Mouse (Mus musculus) heart, embryonic 14.5 days (tissue): Measurements from ENCODE around the gene Cers6. TPM values are rescaled to one million over a fixed set of nuclear protein-coding genes. Genes with fewer than 3 reads are reported as not detected.

Experiments used
- ATAC-seq: fragments of 200-750 bp; cut with Nextera tagmentation; 2 replicates; pipeline ENCODE4 v1.8.0; 2017; ENCODE audit warnings: low read depth, moderate TSS enrichment; ENCODE audit not compliant: insufficient number of reproducible peaks, insufficient read depth, low FRiP score
- H3K27ac ChIP-seq, 2 experiments: fragments of 200-500 bp in 1 of 2; fragments of 300-500 bp in 1 of 2; sonication (generic) in 1 of 2; replicated peaks in 1 of 2; 2 replicates each; pipeline ENCODE4 v1.5.1; 2012 to 2014; ENCODE audit warnings: low read depth in 2 of 2, low read length in 2 of 2, control low read depth in 1 of 2, mild to moderate bottlenecking in 1 of 2, mixed read lengths in 1 of 2; ENCODE audit not compliant: control insufficient read depth in 1 of 2, insufficient read depth in 1 of 2
- H3K27me3 ChIP-seq: fragments of 300-500 bp; sonication (generic); 2 replicates; pipeline ENCODE4 v1.6.1; 2014; ENCODE audit warnings: mild to moderate bottlenecking, low read length, control low read depth; ENCODE audit not compliant: control insufficient read depth, insufficient read depth
- H3K36me3 ChIP-seq: fragments of 300-500 bp; sonication (generic); 2 replicates; pipeline ENCODE4 v1.6.1; 2014; ENCODE audit warnings: mild to moderate bottlenecking, control low read depth, low read length, mixed read lengths; ENCODE audit not compliant: control insufficient read depth, insufficient read depth
- H3K4me1 ChIP-seq, 2 experiments: fragments of 200-500 bp in 1 of 2; fragments of 300-500 bp in 1 of 2; sonication (generic) in 1 of 2; 2 replicates each; pipeline ENCODE4 v1.6.1; 2012 to 2014; ENCODE audit warnings: low read length in 2 of 2, control low read depth in 1 of 2, mixed read lengths in 1 of 2; ENCODE audit not compliant: control insufficient read depth in 2 of 2, insufficient read depth in 2 of 2
- H3K4me2 ChIP-seq: fragments of 300-500 bp; sonication (generic); 2 replicates; pipeline ENCODE4 v1.6.1; 2014; ENCODE audit warnings: mild to moderate bottlenecking, low read length
- H3K4me3 ChIP-seq, 2 experiments: fragments of 200-500 bp in 1 of 2; fragments of 300-500 bp in 1 of 2; sonication (generic) in 1 of 2; 2 replicates each; pipeline ENCODE4 v1.5.1; 2012 to 2014; ENCODE audit warnings: low read length in 2 of 2, mild to moderate bottlenecking in 2 of 2, control low read depth in 1 of 2, low read depth in 1 of 2, moderate library complexity in 1 of 2; ENCODE audit not compliant: control insufficient read depth in 1 of 2, insufficient read depth in 1 of 2
- H3K9ac ChIP-seq: fragments of 300-500 bp; sonication (generic); 2 replicates; pipeline ENCODE4 v1.6.1; 2014; ENCODE audit warnings: mild to moderate bottlenecking, low read length
- H3K9me3 ChIP-seq: fragments of 300-500 bp; sonication (generic); 2 replicates; pipeline ENCODE4 v1.6.1; 2016; ENCODE audit warnings: low read length, control low read depth; ENCODE audit not compliant: control insufficient read depth
- WGBS: fragments of 180-500 bp; shearing (Covaris S2); extraction: QIAGEN DNeasy Blood & Tissue Kit; methylation state at CpG from one replicate; pipeline ENCODE4 v1.1.7; 2014; 5-methylcytosine and 5-hydroxymethylcytosine counted together
- polyA plus RNA-seq: library from polyadenylated mRNA; unstranded; fragments of >200 nt; fragmentation: Nextera tagmentation; extraction: Ambion mirVana; gene quantifications from 2 replicates; pipeline ENCODE4 v1.2.1, GENCODE M21; 2014

Gene Cers6
- polyA plus RNA-seq, 1 experiment from 2014 or later: 34.4 TPM

DNA sequence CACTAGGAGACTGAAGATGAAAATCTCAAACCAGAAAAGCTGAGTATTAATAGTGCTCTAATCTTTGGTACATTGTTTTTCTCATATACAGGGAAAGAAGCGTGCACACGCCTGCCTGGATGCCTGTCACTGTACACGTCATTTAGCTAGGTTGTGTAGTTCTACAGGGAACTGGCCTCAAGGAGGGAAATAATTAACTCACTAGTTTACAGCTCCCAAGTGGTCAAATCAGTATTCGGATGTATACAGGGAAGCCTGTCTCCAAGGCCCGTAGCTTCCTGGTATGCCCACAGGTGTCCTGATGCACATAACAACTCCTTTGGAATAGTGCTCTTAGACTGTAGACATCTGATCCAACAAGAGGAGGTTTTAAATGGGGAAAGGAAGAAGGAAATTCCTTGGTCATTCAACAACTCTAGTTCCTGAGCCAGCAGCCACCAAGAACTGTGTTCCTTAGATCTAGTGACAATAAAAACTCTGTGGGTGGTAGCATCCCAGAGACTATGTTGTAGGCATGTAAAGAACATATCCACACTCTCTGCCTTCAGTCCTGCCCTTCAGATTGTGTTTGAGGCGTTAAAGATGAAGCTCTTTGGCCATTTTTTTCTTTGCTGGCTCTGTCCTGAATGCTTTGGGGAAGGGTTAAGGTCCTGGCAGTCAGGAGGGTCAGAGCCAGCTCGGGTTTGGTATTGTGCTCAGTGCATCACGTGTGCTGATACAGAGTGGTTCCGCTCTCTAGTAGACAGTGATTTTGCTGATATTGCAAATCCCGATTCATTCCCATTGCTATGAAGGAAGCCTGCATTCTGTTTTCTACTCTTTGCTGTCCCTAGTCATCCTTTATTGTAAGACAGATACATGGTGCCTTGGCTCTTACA lies 65.9 kb downstream of the Cers6 start:
- no peak for ATAC-seq
- H3K27ac ChIP-seq: no peak overlapping the region
- no peaks in the 10 kb centered on the region for H3K36me3 ChIP-seq
- H3K4me1 ChIP-seq: peaks cover 0 to 3% of the 10 kb centered on the region in 2 experiments; a peak in 2 of 4 replicates
- no peaks in the 10 kb centered on the region for H3K27me3 ChIP-seq
- H3K4me3 ChIP-seq: no peak overlapping the region
- H3K4me2 ChIP-seq: no peak overlapping the region
- 91% methylated on average over 10 of the region's 10 CpGs for WGBS
- H3K9ac ChIP-seq: no peak overlapping the region
- H3K9me3 ChIP-seq: no peaks in the 10 kb centered on the region

DNA sequence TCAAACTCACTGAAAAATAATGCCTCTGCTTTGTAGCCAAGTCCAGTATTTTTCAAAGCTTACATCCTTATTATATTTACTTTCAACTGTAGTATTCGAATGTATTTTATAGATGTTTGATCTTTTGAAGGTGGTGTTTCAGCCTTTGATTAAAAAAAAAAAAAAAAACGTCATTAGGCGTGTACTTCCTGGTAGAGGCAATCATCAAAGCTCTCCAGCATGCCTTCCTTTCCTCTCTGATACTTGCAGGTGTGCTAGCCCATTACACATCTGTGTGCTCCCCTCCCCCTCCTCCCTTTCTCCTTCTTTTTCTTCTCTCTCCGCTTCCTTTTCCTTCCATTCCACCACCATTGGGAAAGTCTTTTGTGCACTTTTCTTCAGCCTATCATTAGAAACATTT lies 71.0 kb downstream of the Cers6 start:
- 81% methylated on average over 4 of the region's 4 CpGs for WGBS
- Histone ChIP-seq H3K9ac (no peak overlapping the region), H3K4me3 (no peak overlapping the region), H3K36me3 (no peaks in the 10 kb centered on the region), H3K4me2 (no peak overlapping the region), H3K27ac (no peak overlapping the region), H3K27me3 (no peaks in the 10 kb centered on the region), H3K9me3 (0 out of 2 replicates have a peak, but pooled peaks cover under 1% of the 10 kb centered on the region), H3K4me1 (peaks cover 15 to 24% of the 10 kb centered on the region in 2 experiments)
- no peak for ATAC-seq

DNA sequence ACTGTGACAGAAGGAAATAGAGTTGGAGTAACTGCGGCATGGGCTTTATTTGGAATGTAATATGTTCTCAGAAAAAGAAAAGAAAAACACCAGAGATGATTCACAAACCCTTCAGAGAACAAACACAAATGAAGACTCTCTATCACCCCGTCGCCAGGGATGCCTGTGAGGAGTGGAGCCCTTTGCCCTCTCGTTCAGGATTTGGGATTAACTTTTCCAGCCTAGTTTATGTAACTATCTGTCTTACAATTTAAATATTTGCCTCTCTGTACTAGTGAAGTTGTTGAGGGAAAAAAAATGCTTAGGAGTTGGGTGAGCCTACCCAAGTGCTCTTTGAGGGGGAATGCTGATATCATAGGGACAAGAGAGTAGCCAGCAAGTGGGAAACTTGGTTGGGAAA lies 71.4 kb downstream of the Cers6 start:
- Histone ChIP-seq H3K36me3 (no peaks in the 10 kb centered on the region), H3K4me1 (peaks cover 15 to 24% of the 10 kb centered on the region in 2 experiments), H3K27me3 (no peaks in the 10 kb centered on the region), H3K27ac (no peak overlapping the region), H3K9ac (no peak overlapping the region), H3K4me3 (no peak overlapping the region), H3K4me2 (no peak overlapping the region), H3K9me3 (0 out of 2 replicates have a peak, but pooled peaks cover 4% of the 10 kb centered on the region)
- 81% methylated on average over 4 of the region's 4 CpGs for WGBS
- ATAC-seq: no peak

DNA sequence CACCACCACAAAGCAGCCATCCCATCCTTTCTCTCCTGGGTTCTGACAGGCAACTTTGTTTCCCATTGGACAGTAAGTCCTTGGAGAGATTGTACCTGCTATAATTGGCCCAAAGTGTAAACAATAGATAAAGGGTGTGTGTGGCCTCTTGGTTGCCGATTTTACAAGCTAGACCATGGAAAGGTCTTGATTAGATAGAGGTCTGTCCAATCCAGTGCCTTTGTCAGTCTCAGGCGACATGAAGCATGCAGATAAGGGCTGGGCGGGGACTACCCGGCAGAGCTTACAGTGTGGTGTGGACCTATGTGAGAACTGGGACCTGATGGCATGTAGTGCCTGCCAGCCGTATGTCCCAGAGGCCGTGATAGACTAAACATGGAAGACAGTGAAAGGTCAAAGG lies 73.4 kb downstream of the Cers6 start:
- H3K4me3 ChIP-seq: no peak overlapping the region
- peak overlapping the region; percentile 59 to 67 for H3K27ac ChIP-seq
- 0 out of 2 replicates have a peak overlapping the region, but pooled peaks have one; percentile 10 for H3K9ac ChIP-seq
- no peaks in the 10 kb centered on the region for H3K27me3 ChIP-seq
- H3K4me2 ChIP-seq: peak overlapping the region; percentile 23
- H3K9me3 ChIP-seq: 0 out of 2 replicates have a peak, but pooled peaks cover 4% of the 10 kb centered on the region
- H3K4me1 ChIP-seq: peaks cover 15 to 24% of the 10 kb centered on the region in 2 experiments
- ATAC-seq: peak; percentile 92
- WGBS: 10% methylated on average over 6 of the region's 6 CpGs
- H3K36me3 ChIP-seq: no peaks in the 10 kb centered on the region

DNA sequence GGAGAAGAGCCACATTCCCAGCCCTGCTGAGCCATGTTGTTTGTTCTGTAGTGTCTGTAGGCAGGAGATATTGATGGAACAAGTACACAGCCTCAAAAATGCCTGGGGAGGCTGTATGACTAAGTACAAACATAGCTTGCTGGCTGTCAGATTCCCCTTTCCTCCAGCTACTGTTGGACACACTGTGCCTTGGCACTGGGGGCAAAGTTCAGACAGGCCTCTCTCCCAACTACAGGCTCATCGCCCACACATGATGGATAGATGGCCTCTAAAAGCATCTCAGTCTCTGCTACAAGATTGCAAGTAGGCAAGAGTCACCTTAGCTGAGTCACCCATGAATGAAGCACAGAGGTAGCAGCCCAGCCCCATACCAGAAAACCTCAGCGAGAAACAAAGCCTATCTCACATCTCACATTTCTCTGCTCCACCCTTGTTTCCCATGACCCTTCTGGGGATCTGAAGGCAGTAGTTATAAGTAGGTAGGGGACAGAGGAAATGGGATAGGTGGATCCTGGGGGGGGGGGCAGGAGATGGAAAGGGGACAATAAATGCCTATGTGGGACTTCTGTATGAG lies 74.6 kb downstream of the Cers6 start:
- Histone ChIP-seq H3K4me1 (peaks cover 15 to 24% of the 10 kb centered on the region in 2 experiments), H3K27me3 (no peaks in the 10 kb centered on the region), H3K27ac (0 out of 4 replicates have a peak overlapping the region, but pooled peaks of 1 of the 2 experiments have one; percentile 67), H3K9me3 (0 out of 2 replicates have a peak, but pooled peaks cover 4% of the 10 kb centered on the region), H3K36me3 (no peaks in the 10 kb centered on the region), H3K4me2 (no peak overlapping the region), H3K4me3 (no peak overlapping the region), H3K9ac (no peak overlapping the region)
- ATAC-seq: no peak
- WGBS: 78% methylated on average over 2 of the region's 2 CpGs

DNA sequence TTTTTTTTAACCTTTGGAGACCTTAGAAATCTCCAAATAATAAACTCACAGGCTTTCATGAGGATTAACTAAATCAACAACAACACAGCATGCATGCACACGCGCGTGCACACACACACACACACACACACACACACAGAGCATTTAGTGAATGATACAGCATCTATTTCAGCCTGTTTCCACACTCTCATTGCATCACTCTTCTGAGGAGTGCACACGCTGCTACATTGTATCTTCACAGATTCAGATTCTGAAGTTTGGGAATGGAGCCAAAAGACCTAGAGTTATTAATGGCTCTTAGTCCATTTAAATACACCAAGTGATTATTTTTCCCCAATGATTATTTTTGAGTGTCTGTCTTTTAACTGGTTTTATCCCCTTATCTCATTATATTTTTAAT lies 75.5 kb downstream of the Cers6 start:
- H3K4me3 ChIP-seq: no peak overlapping the region
- WGBS: 77% methylated on average over 4 of the region's 4 CpGs
- ATAC-seq: no peak

DNA sequence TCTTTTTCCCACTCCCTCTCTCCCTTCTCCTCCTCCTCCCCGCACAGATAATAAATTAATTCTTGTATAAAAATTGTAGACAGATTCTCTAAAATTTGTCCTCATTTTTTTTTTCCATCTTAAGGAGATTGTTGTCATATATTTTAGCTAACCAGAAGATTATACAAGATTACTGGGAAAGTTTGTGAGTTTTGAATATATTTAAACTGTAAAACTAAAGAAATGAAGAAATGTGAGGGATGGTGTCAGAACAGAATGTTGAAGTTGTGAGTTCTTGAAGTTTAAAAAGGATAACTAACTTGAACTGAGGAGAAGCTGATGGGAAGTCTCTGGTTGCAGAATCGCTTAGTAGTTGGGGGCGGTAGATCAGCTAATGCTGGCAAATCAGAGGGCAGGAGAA lies 76.6 kb downstream of the Cers6 start:
- no peak for ATAC-seq
- H3K4me3 ChIP-seq: no peak overlapping the region
- 0 out of 2 replicates have a peak, but pooled peaks cover 4% of the 10 kb centered on the region for H3K9me3 ChIP-seq
- no peak overlapping the region for H3K27ac ChIP-seq
- H3K9ac ChIP-seq: no peak overlapping the region
- H3K36me3 ChIP-seq: no peaks in the 10 kb centered on the region
- no peaks in the 10 kb centered on the region for H3K27me3 ChIP-seq
- 91% methylated on average over 3 of the region's 3 CpGs for WGBS
- H3K4me1 ChIP-seq: peaks cover 15 to 24% of the 10 kb centered on the region in 2 experiments
- no peak overlapping the region for H3K4me2 ChIP-seq

More for the DNA sequence above, 75.5 kb downstream of the Cers6 start:
- Histone ChIP-seq H3K36me3 (no peaks in the 10 kb centered on the region), H3K4me1 (peaks cover 15 to 24% of the 10 kb centered on the region in 2 experiments), H3K9ac (no peak overlapping the region), H3K27me3 (no peaks in the 10 kb centered on the region), H3K4me2 (no peak overlapping the region), H3K27ac (no peak overlapping the region), H3K9me3 (0 out of 2 replicates have a peak, but pooled peaks cover 4% of the 10 kb centered on the region)
